Mouse (Mus musculus) E14TG2a.4 (cell line): Measurements from ENCODE around the gene Atad1.
"Not testable (repeated sequence)": the region's sequence is repeated elsewhere in the genome, so short reads cannot be mapped to it uniquely, and the experiment has no call there.

ENCODE experiments used
- H3K27me3 ChIP-seq: 2 replicates; pipeline ENCODE4 v1.6.1; 2014; ENCODE audit warnings: low read length, control low read depth; ENCODE audit not compliant: insufficient read depth
- H3K36me3 ChIP-seq: 2 replicates; pipeline ENCODE4 v1.6.1; 2014; ENCODE audit warnings: low read length, control low read depth; ENCODE audit not compliant: insufficient read depth
- H3K4me1 ChIP-seq: replicated peaks from 2 replicates; pipeline ENCODE4 v1.6.1; 2014; ENCODE audit warnings: low read depth, low read length, control low read depth
- H3K4me3 ChIP-seq: replicated peaks from 2 replicates; pipeline ENCODE4 v1.5.1; 2014; ENCODE audit warnings: mild to moderate bottlenecking, low read length
- H3K9me3 ChIP-seq: 2 replicates; pipeline ENCODE4 v1.6.1; 2014; ENCODE audit warnings: low read length, control low read depth
- CTCF ChIP-seq: conservative IDR thresholded peaks from 2 replicates; pipeline ENCODE4 v1.5.1; 2014; ENCODE audit warnings: low read length
- NANOG ChIP-seq: IDR thresholded peaks from 2 replicates; pipeline ENCODE4 v1.6.1; 2014; ENCODE audit warnings: borderline replicate concordance, low read length, mixed read lengths
- POU5F1 ChIP-seq: IDR thresholded peaks from 2 replicates; pipeline ENCODE4 v1.6.1; 2014; ENCODE audit warnings: low read length, borderline replicate concordance

Atad1 gene

DNA sequence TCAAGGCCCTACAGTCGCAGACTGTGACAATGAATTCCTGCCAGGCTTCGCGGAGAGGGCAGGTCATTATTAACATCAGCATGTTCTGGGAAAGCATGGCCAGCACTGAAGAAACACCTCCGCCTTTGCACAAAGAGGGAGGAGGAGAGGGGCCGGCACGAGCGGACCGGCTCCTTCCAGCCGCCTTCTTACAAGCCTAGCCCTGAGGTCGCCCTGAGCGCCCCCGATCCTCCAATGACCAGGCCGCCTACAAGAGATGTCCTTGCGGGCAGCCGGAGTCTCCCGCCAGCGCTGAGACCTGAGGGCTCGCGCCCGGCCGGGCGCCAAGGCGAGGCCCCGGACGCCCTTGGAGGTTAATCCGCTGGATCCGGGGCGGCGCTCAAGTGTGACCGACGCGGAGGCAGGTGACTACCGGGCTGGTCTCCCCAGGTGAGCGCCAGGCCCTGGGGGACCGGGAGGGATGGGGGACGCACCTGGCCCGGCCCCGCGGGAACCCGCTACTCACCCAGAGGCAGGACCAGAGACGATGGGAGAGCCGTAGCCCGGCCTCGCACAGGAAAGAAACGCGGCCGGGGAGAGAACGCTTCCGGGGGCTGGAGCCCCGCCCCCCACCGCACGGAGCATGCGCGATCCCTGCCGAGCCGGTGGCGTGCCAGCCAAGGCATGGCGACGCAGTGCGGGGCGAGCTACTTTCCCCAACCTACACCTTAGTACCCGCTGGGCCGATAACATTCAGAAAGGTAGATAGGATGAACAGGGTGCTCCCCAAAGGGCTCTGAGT lies 27.6 kb downstream of the Atad1 start:
- Histone ChIP-seq H3K36me3 (peaks cover 17% of the 10 kb centered on the region), H3K27me3 (no peaks in the 10 kb centered on the region), H3K9me3 (no peaks in the 10 kb centered on the region), H3K4me1 (peaks cover 45% of the 10 kb centered on the region), H3K4me3 (peak overlapping the region; percentile 93)
- TF ChIP-seq POU5F1: no peak
- no peak for TF ChIP-seq CTCF
- TF ChIP-seq NANOG: no peak

DNA sequence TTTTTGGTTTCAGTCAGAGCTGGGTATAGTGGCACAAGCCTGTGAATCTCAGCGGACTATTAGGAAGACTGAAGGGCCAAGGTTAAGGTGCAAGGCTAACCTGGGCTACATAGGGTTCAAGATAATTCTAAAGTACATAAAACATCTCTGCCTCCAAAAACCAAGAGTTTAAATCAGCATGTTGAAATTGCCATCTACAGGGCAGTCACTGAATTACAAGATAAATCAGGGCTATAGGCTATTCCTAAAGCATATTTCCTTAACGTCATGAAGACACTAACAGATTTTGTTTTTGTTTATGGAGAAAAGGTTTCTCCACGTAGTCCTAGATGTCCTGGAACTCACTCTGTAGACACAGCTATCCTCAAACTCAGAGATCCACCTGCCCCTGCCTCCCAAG lies 29.3 kb downstream of the Atad1 start:
- Histone ChIP-seq H3K9me3 (no peaks in the 10 kb centered on the region), H3K4me1 (peaks cover 45% of the 10 kb centered on the region), H3K36me3 (peaks cover 34% of the 10 kb centered on the region), H3K4me3 (no peak overlapping the region), H3K27me3 (no peaks in the 10 kb centered on the region)
- TF ChIP-seq NANOG (no peak), CTCF (peak; percentile 67)

DNA sequence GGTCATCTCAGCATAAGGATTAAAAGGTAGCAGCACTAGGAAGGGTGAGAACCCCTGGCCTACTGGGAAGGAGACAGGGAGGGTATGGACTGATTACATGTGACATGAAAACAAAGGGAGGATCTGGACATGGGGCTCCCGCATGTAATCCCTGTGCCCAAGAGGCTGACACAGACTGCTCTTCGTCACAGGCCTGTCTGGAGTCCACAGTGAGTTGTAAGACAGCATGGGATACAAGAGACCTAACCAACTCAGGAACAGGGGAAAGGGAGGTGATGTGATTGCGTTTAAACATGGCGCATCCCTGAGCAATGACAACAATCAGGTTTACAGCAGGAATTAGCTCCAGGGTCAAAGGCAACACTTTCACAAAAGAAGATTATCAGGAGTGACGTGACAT lies 30.6 kb downstream of the Atad1 start:
- Histone ChIP-seq H3K9me3 (no peaks in the 10 kb centered on the region), H3K27me3 (no peaks in the 10 kb centered on the region), H3K4me1 (peaks cover 48% of the 10 kb centered on the region), H3K36me3 (peaks cover 47% of the 10 kb centered on the region), H3K4me3 (no peak overlapping the region)
- no peak for TF ChIP-seq NANOG
- no peak for TF ChIP-seq POU5F1
- no peak for TF ChIP-seq CTCF

DNA sequence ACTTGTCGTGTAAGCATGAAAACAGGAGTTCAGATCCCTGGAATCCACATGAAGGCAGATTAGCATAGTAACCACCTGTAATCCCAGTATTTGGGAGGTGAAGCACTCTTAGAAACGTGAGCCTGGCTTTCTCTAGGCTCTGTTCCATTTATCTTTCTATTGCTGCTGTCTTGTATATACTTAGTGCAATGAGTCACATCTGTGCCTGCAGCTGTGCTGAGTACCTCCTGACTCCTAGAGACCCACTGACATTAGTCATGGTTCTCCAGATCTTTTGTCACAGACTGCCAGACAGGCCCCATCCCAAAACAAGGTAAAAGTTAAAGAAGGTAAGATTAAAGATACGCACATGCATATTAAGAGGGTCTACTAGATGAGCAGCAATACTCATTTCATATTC lies 37.4 kb downstream of the Atad1 start:
- H3K9me3 ChIP-seq: no peaks in the 10 kb centered on the region
- H3K36me3 ChIP-seq: peaks cover 94% of the 10 kb centered on the region
- 0 out of 2 replicates have a peak, but pooled peaks cover 3% of the 10 kb centered on the region for H3K4me1 ChIP-seq
- no peak overlapping the region for H3K4me3 ChIP-seq
- H3K27me3 ChIP-seq: no peaks in the 10 kb centered on the region
- TF ChIP-seq CTCF (no peak), NANOG (no peak), POU5F1 (no peak)

DNA sequence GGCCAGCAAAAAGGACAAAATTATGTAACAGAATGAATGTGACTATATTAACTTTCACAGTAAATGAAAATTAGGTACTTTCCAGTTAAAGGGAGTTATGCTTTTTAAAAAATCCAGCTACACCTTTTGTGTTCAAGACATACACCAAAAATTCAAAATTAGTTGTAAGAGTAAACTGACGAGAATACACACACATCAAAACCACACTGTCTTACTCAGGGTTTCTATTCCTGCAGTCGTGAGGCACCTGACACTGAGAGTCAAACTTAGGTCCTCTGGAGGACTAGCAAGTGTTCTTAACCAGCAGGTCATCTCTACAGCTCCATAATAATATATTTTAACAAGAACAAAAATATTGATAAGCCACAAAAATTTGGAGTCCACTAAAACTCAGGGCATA lies 42.9 kb downstream of the Atad1 start:
- no peak overlapping the region for H3K4me3 ChIP-seq
- no peak for TF ChIP-seq POU5F1
- TF ChIP-seq NANOG: no peak
- TF ChIP-seq CTCF: no peak

DNA sequence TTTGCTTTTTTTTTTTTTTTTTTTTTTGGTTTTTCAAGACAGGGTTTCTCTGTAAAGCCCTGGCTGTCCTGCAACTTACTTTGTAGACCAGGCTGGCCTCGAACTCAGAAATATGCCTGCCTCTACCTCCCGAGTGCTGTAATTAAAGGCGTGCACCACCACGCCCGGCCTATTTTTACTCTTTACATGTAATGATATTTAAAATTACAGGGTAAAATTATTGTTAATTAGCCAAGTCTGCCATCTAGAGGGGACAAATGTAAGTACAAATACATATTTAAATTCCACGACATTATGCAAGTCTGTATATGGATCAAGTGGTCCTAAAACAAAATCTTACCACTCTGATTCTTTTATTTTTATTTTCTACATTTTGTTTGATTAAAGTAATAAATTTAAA lies 49.9 kb downstream of the Atad1 start:
- Histone ChIP-seq H3K27me3 (no peaks in the 10 kb centered on the region), H3K4me1 (no peaks in the 10 kb centered on the region), H3K9me3 (no peaks in the 10 kb centered on the region), H3K36me3 (peaks cover 83% of the 10 kb centered on the region), H3K4me3 (no peak overlapping the region)
- TF ChIP-seq POU5F1 (no peak), CTCF (no peak), NANOG (no peak)

More for the DNA sequence above, 42.9 kb downstream of the Atad1 start:
- Histone ChIP-seq H3K27me3 (no peaks in the 10 kb centered on the region), H3K4me1 (no peaks in the 10 kb centered on the region), H3K36me3 (peaks cover 95% of the 10 kb centered on the region), H3K9me3 (no peaks in the 10 kb centered on the region)

DNA sequence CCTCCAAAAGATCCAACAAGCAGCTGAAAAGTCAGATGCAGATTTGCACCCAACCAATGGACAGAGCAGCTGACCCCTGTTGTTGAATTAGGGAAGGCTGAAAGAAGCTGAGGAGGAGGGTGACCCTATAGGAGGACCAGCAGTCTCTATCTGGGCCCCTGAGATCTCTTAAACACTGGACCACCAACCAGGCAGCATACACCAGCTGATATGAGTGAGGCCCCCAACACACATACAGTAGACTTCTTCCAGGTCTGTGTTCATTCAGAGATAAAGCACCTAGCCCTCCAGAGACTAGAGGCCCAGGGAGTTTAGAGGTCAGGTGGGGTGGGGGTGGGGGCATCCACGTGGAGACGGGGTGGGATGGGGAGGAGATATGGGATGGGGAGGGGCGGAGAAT lies 51.4 kb downstream of the Atad1 start:
- H3K4me1 ChIP-seq, H3K27me3 ChIP-seq, H3K9me3 ChIP-seq, H3K4me3 ChIP-seq: not testable (repeated sequence)
- peaks cover 79% of the 10 kb centered on the region for H3K36me3 ChIP-seq

DNA sequence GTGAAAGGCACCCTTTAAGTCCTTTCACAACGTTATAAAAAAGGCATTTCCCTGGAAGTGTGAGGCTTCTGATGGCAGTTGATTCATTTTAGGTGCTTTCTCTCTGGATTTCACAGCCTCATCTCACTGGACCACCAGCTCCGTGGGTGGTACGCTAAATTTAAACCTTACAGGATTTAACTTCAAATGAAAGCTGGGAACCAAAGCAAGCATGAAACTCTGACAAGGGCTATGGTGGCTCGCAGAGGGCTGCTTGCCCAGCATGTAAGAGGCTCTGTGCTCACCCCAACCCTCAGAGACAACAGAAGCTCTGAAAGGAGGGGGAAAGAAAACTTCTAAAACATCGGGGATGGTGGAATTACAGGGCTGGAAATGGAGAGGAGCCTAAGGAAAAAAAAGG lies 51.9 kb downstream of the Atad1 start:
- H3K4me3 ChIP-seq: no peak overlapping the region
- H3K27me3 ChIP-seq: no peaks in the 10 kb centered on the region
- peaks cover 79% of the 10 kb centered on the region for H3K36me3 ChIP-seq
- no peaks in the 10 kb centered on the region for H3K4me1 ChIP-seq
- H3K9me3 ChIP-seq: no peaks in the 10 kb centered on the region
- no peak for TF ChIP-seq NANOG
- TF ChIP-seq CTCF: no peak
- TF ChIP-seq POU5F1: no peak

DNA sequence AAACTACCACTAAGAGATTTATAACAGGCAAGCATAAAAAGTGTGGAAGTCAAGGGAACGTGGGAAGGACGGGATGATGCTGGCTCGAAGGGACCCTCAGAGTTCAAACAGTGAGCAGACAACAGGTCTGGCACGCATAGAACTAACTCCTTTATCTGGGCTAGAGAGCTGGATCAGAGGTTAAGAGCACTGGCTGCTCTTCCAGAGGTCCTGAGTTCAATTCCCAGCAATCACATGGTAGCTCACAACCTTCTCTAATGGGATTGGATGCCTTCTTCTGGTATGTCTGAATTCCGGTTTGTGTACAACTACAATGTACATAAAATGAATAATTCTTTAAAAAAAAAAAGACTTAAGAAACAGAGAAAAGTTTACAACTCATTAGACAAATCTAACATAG lies 56.5 kb downstream of the Atad1 start:
- H3K9me3 ChIP-seq: no peaks in the 10 kb centered on the region
- no peaks in the 10 kb centered on the region for H3K4me1 ChIP-seq
- no peaks in the 10 kb centered on the region for H3K27me3 ChIP-seq
- TF ChIP-seq POU5F1 (no peak), CTCF (no peak), NANOG (no peak)
- no peak overlapping the region for H3K4me3 ChIP-seq
- H3K36me3 ChIP-seq: peaks cover 84% of the 10 kb centered on the region
